Comparison of ENCODE assay signal across 26 mouse cellular contexts in genomic region chr14:119558356-119558755, GRCm38 (mm10).
"Had no signal": no experiment of that assay in that cellular context is flagged by ENCODE, and none has a peak within 500 bp of the region (broad histone marks: within the 10 kb centered on the region; RNA-seq: fewer than 3 reads in every experiment).

No protein-coding gene starts in this region.

- H3K4me3 ChIP-seq: gastrocnemius, adult 2 months; heart, adult 2 months; heart, embryonic 13.5 days; heart, embryonic 15.5 days; hindbrain, embryonic 13.5 days; hindbrain, embryonic 15.5 days; kidney, embryonic 15.5 days; limb, embryonic 13.5 days; limb, embryonic 15.5 days; liver, embryonic 12.5 days had no signal

- H3K27ac ChIP-seq: gastrocnemius, adult 2 months; heart, adult 2 months; heart, embryonic 13.5 days; heart, embryonic 15.5 days; hindbrain, embryonic 13.5 days; hindbrain, embryonic 15.5 days; hindbrain, postnatal 0 days; kidney, embryonic 15.5 days; kidney, postnatal 0 days; limb, embryonic 13.5 days; limb, embryonic 15.5 days; liver, embryonic 12.5 days; liver, embryonic 14.5 days had no signal

- DNase-seq: gastrocnemius, adult 2 months; gastrocnemius, postnatal 10 days; gastrocnemius, postnatal 25 days; heart, adult 11 months; heart, adult 2 months; heart, postnatal 14 days; heart, postnatal 36 days; kidney, adult 11 months; kidney, adult 2 months; kidney, adult 9 months; kidney, postnatal 14 days; kidney, postnatal 36 days; layer of hippocampus, adult 9-11 months; layer of hippocampus, postnatal 36 days; left cerebral cortex, postnatal 4 days had no signal

- H3K4me1 ChIP-seq: heart, embryonic 13.5 days; heart, embryonic 15.5 days; kidney, embryonic 15.5 days; limb, embryonic 13.5 days; limb, embryonic 15.5 days; liver, embryonic 12.5 days had no signal
